Comparison of ENCODE assay signal across 7 mouse cellular contexts in the genomic region with DNA sequence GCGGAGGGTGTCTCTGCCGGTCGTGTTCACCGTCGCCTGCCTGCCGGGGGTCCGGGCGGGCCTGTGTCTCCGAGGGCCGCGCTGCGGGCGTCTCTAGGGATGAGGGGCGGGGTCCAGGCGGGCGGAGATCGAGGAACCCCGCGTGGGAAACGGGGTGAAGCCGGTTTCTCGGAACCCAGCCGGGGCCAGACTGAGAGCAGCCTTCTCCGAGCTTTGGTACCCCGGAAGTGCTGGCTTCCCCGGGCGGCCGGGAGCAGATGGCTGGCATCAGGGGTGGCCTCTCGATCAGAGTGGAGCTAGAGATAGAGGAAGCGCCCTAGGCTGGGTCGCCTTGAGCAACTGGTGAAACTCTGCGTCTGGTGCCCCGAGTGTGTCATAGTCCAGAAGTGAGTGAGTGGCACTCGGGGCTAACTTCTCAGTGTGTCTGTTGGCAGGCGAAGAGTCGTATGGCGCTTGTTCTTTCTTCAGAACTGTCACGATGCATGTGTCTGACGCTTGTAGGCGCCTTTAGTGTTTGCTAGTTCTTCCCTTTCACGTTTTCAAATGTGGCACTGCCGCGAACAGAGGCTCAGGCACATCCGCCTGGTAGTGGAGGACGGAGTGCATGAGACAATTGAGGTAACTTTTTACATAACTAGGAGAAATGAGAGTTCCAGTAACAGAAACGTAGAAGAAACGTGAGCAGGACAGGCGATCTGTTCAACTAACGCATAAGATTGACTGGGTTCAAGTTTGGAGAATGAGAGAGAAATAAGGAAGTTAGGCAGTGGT. TPM values are rescaled to one million over a fixed set of nuclear protein-coding genes. Genes with fewer than 3 reads are reported as not detected.
DNase-seq lines count a peak whose midpoint lies in the region; ATAC-seq and TF ChIP-seq lines count a peak whose summit lies in the region.

No protein-coding gene starts in this region.

- no peaks in the 10 kb centered on the region for H3K9me3 ChIP-seq in midbrain, postnatal 0 days (ENCODE audit: low read length)

- peak overlapping the region; percentile 80 for H3K4me2 ChIP-seq in midbrain, postnatal 0 days (ENCODE audit: low read depth, low read length, poor library complexity, severe bottlenecking)

- under 1% methylated on average over 46 of the region's 49 CpGs for WGBS in midbrain, postnatal 0 days

- H3K4me1 ChIP-seq in brown adipose tissue, adult 24 weeks (ENCODE audit: control insufficient read depth, insufficient read depth, insufficient read length, low read length) = peaks cover 2% of the 10 kb centered on the region; the same call in 1 of the 2 replicates
- no peaks in the 10 kb centered on the region for H3K4me1 ChIP-seq in midbrain, postnatal 0 days (ENCODE audit: insufficient read depth, low read length)

- ATAC-seq in midbrain, postnatal 0 days (ENCODE audit: low FRiP score) = peak; percentile 68

- H3K27me3 ChIP-seq in midbrain, postnatal 0 days (ENCODE audit: insufficient read depth, low read length) = no peaks in the 10 kb centered on the region

- peak overlapping the region; percentile 45 for H3K27ac ChIP-seq in brown adipose tissue, adult 24 weeks (replicated peaks; ENCODE audit: low read depth, low read length)
- H3K27ac ChIP-seq in midbrain, postnatal 0 days (ENCODE audit: low read depth, low read length) = peak overlapping the region; percentile 93

- no peak for TF ChIP-seq CTCF in midbrain, postnatal 0 days (IDR thresholded peaks at IDR 0.05)

- H3K4me3 ChIP-seq in brown adipose tissue, adult 24 weeks (ENCODE audit: insufficient read depth, low read depth, low read length) = peak overlapping the region; percentile 72
- peak overlapping the region; percentile 97 for H3K4me3 ChIP-seq in midbrain, postnatal 0 days (ENCODE audit: low read depth, low read length)

- H3K36me3 ChIP-seq in midbrain, postnatal 0 days (ENCODE audit: insufficient read depth, low read length) = peaks cover 3% of the 10 kb centered on the region; the same call in 1 of the 2 replicates

- DNase-seq in thymus, postnatal 0 days (ENCODE audit: low spot score) = peak; percentile 67
- no peak for DNase-seq in thymus, adult 18-20 months
- DNase-seq in frontal cortex, adult 2 months (ENCODE audit: extremely low spot score in 1 of 2, low spot score in 1 of 2) = peak; percentile 38 to 67
- peak; percentile 27 to 41 for DNase-seq in left cerebral cortex, adult 8-10 months (ENCODE audit: low spot score in 2 of 2)
- peak; percentile 52 for DNase-seq in midbrain, postnatal 0 days (ENCODE audit: low spot score)
- no peak for DNase-seq in adrenal gland, postnatal 25 days

- H3K9ac ChIP-seq in midbrain, postnatal 0 days (replicated peaks; ENCODE audit: low read length, poor library complexity, severe bottlenecking) = peak overlapping the region; percentile 91

RNA-seq across cellular contexts. Expression of a gene that starts 0.5 kb away (rescaled TPM):
- 57.2 and 58.9 TPM in 2 replicates for polyA plus RNA-seq in thymus, postnatal 0 days (2015; fragmentation: Nextera tagmentation; extraction: Ambion mirVana)
- polyA plus RNA-seq in brown adipose tissue, adult 24 weeks (2012; ENCODE audit: insufficient read depth, insufficient read length, missing spikeins) = 18.9 and 19.6 TPM in 2 replicates
- 34.8 and 35.7 TPM in 2 replicates for polyA plus RNA-seq in frontal cortex, adult 2 months (2012; rRNA removed)
- total RNA-seq in left cerebral cortex, adult 8-10 months (2022) = 10 to 100 TPM; 57.0 to 65.7 (median 63.1) TPM
- 64.6 and 68.5 TPM in 2 replicates for total RNA-seq in midbrain, postnatal 0 days (2014; rRNA removed)
- 57.1 and 58.2 TPM in 2 replicates for polyA plus RNA-seq in midbrain, postnatal 0 days (2015; fragmentation: Nextera tagmentation; extraction: Ambion mirVana)
- total RNA-seq in adrenal gland, postnatal 25 days (2021) = 68.3 and 73.5 TPM in 2 replicates

RNA-seq across cellular contexts. Expression of a gene that starts 57.5 kb away (rescaled TPM):
- 200 and 229 TPM in 2 replicates for polyA plus RNA-seq in thymus, postnatal 0 days (2015; fragmentation: Nextera tagmentation; extraction: Ambion mirVana)
- 27.9 and 46.4 TPM in 2 replicates for polyA plus RNA-seq in brown adipose tissue, adult 24 weeks (2012; ENCODE audit: insufficient read depth, insufficient read length, missing spikeins)
- 179 and 181 TPM in 2 replicates for polyA plus RNA-seq in frontal cortex, adult 2 months (2012; rRNA removed)
- total RNA-seq in left cerebral cortex, adult 8-10 months (2022) = 100 to 1,000 TPM; 113 to 124 (median 120) TPM
- 68.2 and 166 TPM in 2 replicates for total RNA-seq in midbrain, postnatal 0 days (2014; rRNA removed)
- 206 and 231 TPM in 2 replicates for polyA plus RNA-seq in midbrain, postnatal 0 days (2015; fragmentation: Nextera tagmentation; extraction: Ambion mirVana)
- 114 and 118 TPM in 2 replicates for total RNA-seq in adrenal gland, postnatal 25 days (2021)

Comparison
In these comparisons a context has a peak if more than half of its experiments do, and no peak if none do; other contexts are left out.
1. DNase-seq: peak in thymus, postnatal 0 days (single experiment), frontal cortex, adult 2 months (2 of 2), left cerebral cortex, adult 8-10 months (2 of 2) and midbrain, postnatal 0 days (single experiment); none in thymus, adult 18-20 months (0 of 2) and adrenal gland, postnatal 25 days (single experiment).